Mouse (Mus musculus) liver, embryonic 12.5 days (tissue): ENCODE data around the gene Rab31. TPM values are rescaled to one million over a fixed set of nuclear protein-coding genes. Genes with fewer than 3 reads are reported as not detected.

ENCODE experiments used
- ATAC-seq: fragments of 200-750 bp; cut with Nextera tagmentation; 2 replicates; pipeline ENCODE4 v1.8.0; 2017; ENCODE audit warnings: moderate number of reproducible peaks, mild to moderate bottlenecking, moderate library complexity
- H3K27ac ChIP-seq: fragments of 300-500 bp; sonication (generic); 2 replicates; pipeline ENCODE4 v1.5.1; 2016; ENCODE audit warnings: mild to moderate bottlenecking
- H3K27me3 ChIP-seq: fragments of 300-500 bp; sonication (generic); replicated peaks from 2 replicates; pipeline ENCODE4 v1.6.1; 2016; ENCODE audit warnings: mild to moderate bottlenecking, moderate library complexity
- H3K36me3 ChIP-seq: fragments of 300-500 bp; sonication (generic); 2 replicates; pipeline ENCODE4 v1.6.1; 2016; ENCODE audit warnings: mild to moderate bottlenecking, moderate library complexity
- H3K4me1 ChIP-seq: fragments of 300-500 bp; sonication (generic); 2 replicates; pipeline ENCODE4 v1.6.1; 2016
- H3K4me2 ChIP-seq: fragments of 300-500 bp; sonication (generic); 2 replicates; pipeline ENCODE4 v1.6.1; 2016; ENCODE audit warnings: mild to moderate bottlenecking, moderate library complexity
- H3K4me3 ChIP-seq: fragments of 300-500 bp; sonication (generic); 2 replicates; pipeline ENCODE4 v1.5.1; 2016; ENCODE audit warnings: mild to moderate bottlenecking, moderate library complexity
- H3K9ac ChIP-seq: fragments of 300-500 bp; sonication (generic); 2 replicates; pipeline ENCODE4 v1.6.1; 2016; ENCODE audit warnings: mild to moderate bottlenecking, moderate library complexity
- H3K9me3 ChIP-seq: fragments of 300-500 bp; sonication (generic); replicated peaks from 2 replicates; pipeline ENCODE4 v1.6.1; 2016; ENCODE audit warnings: mild to moderate bottlenecking, moderate library complexity
- WGBS: fragments of 180-500 bp; shearing (Covaris S2); methylation state at CpG from one replicate; pipeline ENCODE4 v1.1.7; 2016; ENCODE audit not compliant: insufficient replicate concordance; 5-methylcytosine and 5-hydroxymethylcytosine counted together
- polyA plus RNA-seq: library from polyadenylated mRNA; unstranded; fragments of >200 nt; fragmentation: Nextera tagmentation; extraction: Ambion mirVana; gene quantifications from 2 replicates; pipeline ENCODE4 v1.2.1, GENCODE M21; 2016

The Rab31 gene
- polyA plus RNA-seq, 1 experiment from 2014 or later, result 7.7 TPM

- no peak overlapping the region for H3K4me3 ChIP-seq
- H3K27me3 ChIP-seq, result peaks cover 26% of the 10 kb centered on the region
- no peaks in the 10 kb centered on the region for H3K36me3 ChIP-seq
- 72% methylated on average over 4 of the region's 4 CpGs for WGBS
- H3K27ac ChIP-seq, result no peak overlapping the region
- H3K4me1 ChIP-seq, result peaks cover 19% of the 10 kb centered on the region
- no peak for ATAC-seq
- no peaks in the 10 kb centered on the region for H3K9me3 ChIP-seq
- no peak overlapping the region for H3K9ac ChIP-seq
- no peak overlapping the region for H3K4me2 ChIP-seq
Observed at GRCm38 (mm10) chr17:65777461-65777860, 4.9 kb upstream of the Rab31 start.

- Histone ChIP-seq H3K9me3 (no peaks in the 10 kb centered on the region), H3K27me3 (peaks cover 39% of the 10 kb centered on the region), H3K36me3 (no peaks in the 10 kb centered on the region), H3K4me2 (no peak overlapping the region), H3K27ac (no peak overlapping the region), H3K9ac (no peak overlapping the region), H3K4me1 (peaks cover 24% of the 10 kb centered on the region), H3K4me3 (no peak overlapping the region)
- 48% methylated on average over 1 of the region's 1 CpGs for WGBS
- no peak for ATAC-seq
Observed at GRCm38 (mm10) chr17:65776228-65776627, 3.7 kb upstream of the Rab31 start.

DNA sequence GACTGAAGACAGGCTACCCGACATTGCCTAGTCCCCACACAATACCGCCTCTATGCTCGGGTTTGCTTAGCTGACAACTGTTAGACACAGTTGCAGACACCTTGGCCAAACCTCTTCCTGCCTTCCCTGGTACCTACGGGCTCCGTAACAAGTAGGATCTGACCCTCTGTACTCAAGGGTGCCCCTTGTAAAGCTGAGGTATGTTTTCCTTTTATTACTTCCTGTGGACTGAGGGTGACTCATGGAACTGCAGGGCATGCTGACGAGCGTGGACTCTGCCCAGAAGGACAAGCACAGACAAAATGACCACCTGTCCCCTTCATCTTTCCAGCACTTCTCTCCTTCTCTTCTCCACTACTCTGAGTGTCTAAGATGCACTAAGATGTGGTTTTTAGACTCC lies 1.9 kb upstream of the Rab31 start:
- Histone ChIP-seq H3K9me3 (no peaks in the 10 kb centered on the region), H3K4me3 (no peak overlapping the region), H3K4me1 (peaks cover 35% of the 10 kb centered on the region), H3K27me3 (peaks cover 50% of the 10 kb centered on the region), H3K4me2 (no peak overlapping the region), H3K36me3 (no peaks in the 10 kb centered on the region), H3K9ac (no peak overlapping the region), H3K27ac (no peak overlapping the region)
- ATAC-seq, result no peak
- 55% methylated on average over 7 of the region's 7 CpGs for WGBS

GRCm38 (mm10) chr17:65773617-65774016 lies 1.1 kb upstream of the Rab31 start:
- Histone ChIP-seq H3K9ac (no peak overlapping the region), H3K36me3 (no peaks in the 10 kb centered on the region), H3K4me1 (peaks cover 37% of the 10 kb centered on the region), H3K4me3 (no peak overlapping the region), H3K9me3 (no peaks in the 10 kb centered on the region), H3K27ac (no peak overlapping the region), H3K27me3 (peaks cover 50% of the 10 kb centered on the region), H3K4me2 (no peak overlapping the region)
- 56% methylated on average over 4 of the region's 4 CpGs for WGBS
- ATAC-seq, result no peak

DNA sequence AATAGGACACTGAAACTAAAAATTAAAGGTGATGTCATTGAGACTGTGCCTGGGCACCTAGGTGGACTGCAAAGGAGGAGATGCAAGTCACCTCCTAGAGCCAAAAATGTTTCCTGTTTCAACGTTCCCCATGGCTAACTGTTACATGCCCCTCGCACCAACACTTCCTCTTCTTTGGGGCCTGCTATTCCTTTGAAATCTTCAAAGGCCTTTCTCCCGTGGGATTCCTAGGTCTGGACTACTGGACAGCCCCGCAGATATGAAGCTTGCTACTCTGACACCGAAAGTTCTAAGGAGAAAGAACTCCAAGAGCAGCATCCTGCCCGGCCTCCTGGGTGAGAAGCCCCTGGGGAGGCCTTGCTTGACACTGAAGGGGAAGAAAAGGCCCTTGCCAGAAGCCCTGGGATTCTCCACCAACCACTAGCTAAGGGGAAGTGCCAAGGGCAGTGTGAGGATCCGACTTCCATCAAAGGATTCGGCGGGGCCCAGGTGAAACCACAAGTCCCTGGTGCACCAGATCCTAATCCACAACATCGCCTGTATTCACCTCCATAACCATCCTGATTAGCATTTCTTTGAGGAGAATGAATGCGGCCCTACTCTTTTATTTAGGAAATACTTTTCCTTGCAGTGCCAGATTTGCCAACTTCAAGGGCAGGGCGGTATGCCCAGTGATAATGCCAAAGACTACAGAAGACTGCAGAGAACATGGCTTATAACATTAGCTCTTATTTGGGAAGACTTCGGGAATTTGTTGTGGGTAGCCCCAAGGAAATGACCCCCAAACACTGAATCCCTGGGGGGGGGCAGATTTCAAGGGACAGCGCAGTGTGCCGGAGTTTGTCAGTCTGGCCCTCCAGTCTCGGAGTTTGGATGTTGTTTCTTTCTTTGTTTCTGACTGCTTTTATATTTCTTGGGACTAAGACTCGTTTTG lies 1.3 kb downstream of the Rab31 start:
- peak overlapping the region; percentile 60 for H3K4me3 ChIP-seq
- no peaks in the 10 kb centered on the region for H3K36me3 ChIP-seq
- peak overlapping the region; percentile 83 for H3K4me2 ChIP-seq
- no peak overlapping the region for H3K27ac ChIP-seq
- WGBS, result 25% methylated on average over 17 of the region's 17 CpGs
- H3K9me3 ChIP-seq, result no peaks in the 10 kb centered on the region
- peaks cover 50% of the 10 kb centered on the region for H3K4me1 ChIP-seq
- H3K9ac ChIP-seq, result no peak overlapping the region
- peaks cover 50% of the 10 kb centered on the region for H3K27me3 ChIP-seq
- ATAC-seq, result no peak

DNA sequence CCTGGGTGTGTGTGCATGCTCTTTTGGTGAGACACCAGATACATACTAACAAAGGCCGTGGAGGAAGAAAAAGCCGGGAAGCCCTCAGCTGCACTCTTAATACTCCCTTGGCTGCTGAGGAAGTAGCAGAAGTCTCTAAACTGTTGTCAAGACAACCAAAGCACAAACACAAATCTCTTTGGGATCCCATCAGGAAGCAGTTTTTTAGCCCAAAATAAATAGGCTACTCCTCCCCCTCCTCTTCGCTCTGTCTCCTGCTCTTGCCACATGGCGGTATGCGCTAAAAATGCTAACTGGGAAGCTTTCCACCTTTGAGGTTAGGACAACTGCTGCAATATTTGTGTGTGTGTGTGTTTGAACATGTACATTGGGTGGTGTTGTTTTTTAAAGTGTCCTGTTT lies 4.1 kb downstream of the Rab31 start:
- peaks cover 34% of the 10 kb centered on the region for H3K27me3 ChIP-seq
- no peaks in the 10 kb centered on the region for H3K36me3 ChIP-seq
- H3K9ac ChIP-seq, result no peak overlapping the region
- ATAC-seq, result no peak
- H3K4me1 ChIP-seq, result peaks cover 46% of the 10 kb centered on the region
- H3K4me2 ChIP-seq, result no peak overlapping the region
- no peaks in the 10 kb centered on the region for H3K9me3 ChIP-seq
- no peak overlapping the region for H3K27ac ChIP-seq
- 79% methylated on average over 5 of the region's 5 CpGs for WGBS
- H3K4me3 ChIP-seq, result no peak overlapping the region

DNA sequence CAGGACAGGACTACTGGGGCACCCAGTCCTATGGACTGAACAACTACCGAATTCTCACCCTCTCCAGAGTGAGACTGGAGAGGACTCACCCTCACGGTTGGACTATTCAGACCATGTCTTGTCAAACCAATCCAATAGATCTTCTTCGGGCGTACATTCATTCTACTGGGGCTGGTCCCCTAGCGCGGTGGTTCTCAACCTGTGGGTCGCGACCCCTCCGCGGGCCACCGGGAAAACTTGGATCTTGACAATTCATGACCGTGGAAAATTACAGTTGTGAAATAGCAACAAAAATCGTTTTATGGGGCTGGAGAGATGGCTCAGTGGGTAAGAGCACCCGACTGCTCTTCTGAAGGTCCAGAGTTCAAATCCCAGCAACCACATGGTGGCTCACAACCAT lies 9.3 kb downstream of the Rab31 start:
- WGBS, result 84% methylated on average over 14 of the region's 14 CpGs

DNA sequence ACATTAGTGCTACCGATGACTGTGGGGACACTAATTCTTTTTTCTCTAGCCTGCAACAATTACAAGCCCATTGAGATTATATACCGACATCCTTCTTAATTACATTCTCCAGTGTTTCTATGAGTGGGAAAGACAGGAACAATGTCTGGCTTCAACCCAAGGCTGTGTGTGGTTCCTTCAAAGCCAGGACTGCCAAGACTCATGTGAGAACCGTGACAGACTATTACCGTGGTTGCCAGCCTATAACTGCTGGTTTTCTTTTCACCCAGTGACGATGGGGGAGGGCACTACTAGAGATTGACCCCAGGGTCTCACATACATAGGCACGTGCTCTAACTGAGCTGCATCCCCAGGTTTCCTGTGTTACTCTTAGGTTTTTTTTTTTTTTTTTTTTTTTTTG lies 15.4 kb downstream of the Rab31 start:
- Histone ChIP-seq H3K9ac (no peak overlapping the region), H3K27ac (no peak overlapping the region), H3K27me3 (no peaks in the 10 kb centered on the region), H3K9me3 (peaks cover 3% of the 10 kb centered on the region; the same call in 1 of the 2 replicates), H3K4me2 (no peak overlapping the region), H3K4me3 (no peak overlapping the region), H3K36me3 (peaks cover 4% of the 10 kb centered on the region; the same call in 1 of the 2 replicates), H3K4me1 (no peaks in the 10 kb centered on the region)
- ATAC-seq, result no peak
- WGBS, result 77% methylated on average over 6 of the region's 6 CpGs

More for the DNA sequence above, 9.3 kb downstream of the Rab31 start:
- Histone ChIP-seq H3K27me3 (no peaks in the 10 kb centered on the region), H3K4me3 (no peak overlapping the region), H3K27ac (no peak overlapping the region), H3K36me3 (peaks cover 1% of the 10 kb centered on the region; the same call in 1 of the 2 replicates), H3K9ac (no peak overlapping the region), H3K9me3 (no peaks in the 10 kb centered on the region), H3K4me1 (peaks cover 12% of the 10 kb centered on the region), H3K4me2 (no peak overlapping the region)
- ATAC-seq, result no peak

DNA sequence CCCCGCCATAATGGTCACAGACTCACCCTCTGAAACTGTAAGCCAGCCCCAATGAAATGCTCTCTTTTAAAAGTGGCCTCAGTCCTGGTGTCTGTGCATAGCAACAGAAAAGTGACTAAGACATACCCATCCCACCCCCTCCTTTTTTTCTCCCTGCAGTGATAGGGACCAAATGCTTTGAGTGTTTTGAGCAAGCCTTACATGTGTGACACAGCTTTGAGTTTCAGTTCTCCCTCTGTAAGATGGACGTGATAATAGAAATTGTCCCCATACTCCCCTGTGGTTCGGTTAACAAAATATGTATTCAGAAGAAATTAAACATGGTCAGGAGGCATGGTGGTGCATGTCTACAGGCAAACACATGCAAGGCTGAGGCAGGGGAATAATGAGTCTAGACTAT lies 16.7 kb downstream of the Rab31 start:
- no peak for ATAC-seq
- Histone ChIP-seq H3K27ac (no peak overlapping the region), H3K36me3 (peaks cover 4% of the 10 kb centered on the region; the same call in 1 of the 2 replicates), H3K27me3 (no peaks in the 10 kb centered on the region), H3K4me2 (no peak overlapping the region), H3K4me3 (no peak overlapping the region), H3K9me3 (peaks cover 3% of the 10 kb centered on the region; the same call in 1 of the 2 replicates), H3K4me1 (no peaks in the 10 kb centered on the region), H3K9ac (no peak overlapping the region)
- 82% methylated on average over 3 of the region's 3 CpGs for WGBS

DNA sequence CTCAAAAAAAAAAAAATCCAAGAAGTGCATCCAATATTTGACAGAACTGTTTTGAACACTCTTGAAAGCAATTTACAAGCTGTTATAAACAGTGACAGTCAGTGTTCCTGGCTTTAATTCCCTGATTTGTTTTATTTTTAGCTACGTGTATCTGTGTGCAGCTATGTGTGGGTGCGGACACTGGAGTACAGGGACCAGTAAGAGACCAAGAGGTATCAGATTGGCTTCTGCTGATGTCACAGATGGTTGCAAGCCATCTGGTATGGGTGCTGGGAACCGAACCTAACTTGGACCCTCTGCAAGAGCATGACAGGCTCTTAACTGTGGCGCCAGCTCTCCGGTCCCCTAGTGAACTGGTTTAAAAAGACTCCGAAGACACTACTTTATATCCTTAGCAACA lies 19.4 kb downstream of the Rab31 start:
- no peak for ATAC-seq
- no peak overlapping the region for H3K27ac ChIP-seq
- H3K4me2 ChIP-seq, result no peak overlapping the region
- H3K36me3 ChIP-seq, result peaks cover 2% of the 10 kb centered on the region; the same call in 1 of the 2 replicates
- H3K4me3 ChIP-seq, result no peak overlapping the region
- peaks cover 3% of the 10 kb centered on the region; the same call in 1 of the 2 replicates for H3K9me3 ChIP-seq
- no peaks in the 10 kb centered on the region for H3K27me3 ChIP-seq
- no peaks in the 10 kb centered on the region for H3K4me1 ChIP-seq
- H3K9ac ChIP-seq, result no peak overlapping the region
- 82% methylated on average over 6 of the region's 6 CpGs for WGBS

DNA sequence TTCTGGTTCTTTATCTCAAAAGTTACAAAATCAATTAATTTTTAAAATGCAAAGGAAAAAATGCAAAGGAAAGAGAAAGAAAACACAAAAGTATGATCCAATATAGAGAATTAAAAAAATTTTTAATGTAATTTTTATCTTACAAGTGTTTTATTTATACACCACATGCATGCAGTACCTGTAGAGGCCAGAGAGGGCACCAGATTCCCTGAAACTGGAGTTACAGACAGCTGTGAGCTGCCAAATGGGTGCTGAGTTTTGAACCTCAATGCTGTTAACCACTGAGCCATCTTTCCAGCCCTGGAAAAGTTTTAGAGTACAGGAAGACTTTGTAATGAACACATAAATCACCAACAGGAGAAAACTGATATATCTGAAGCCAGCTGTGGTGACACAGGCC lies 22.3 kb downstream of the Rab31 start:
- Histone ChIP-seq H3K4me2 (no peak overlapping the region), H3K9me3 (peaks cover under 1% of the 10 kb centered on the region; the same call in 1 of the 2 replicates), H3K27ac (no peak overlapping the region), H3K4me1 (no peaks in the 10 kb centered on the region), H3K36me3 (no peaks in the 10 kb centered on the region), H3K27me3 (no peaks in the 10 kb centered on the region), H3K4me3 (no peak overlapping the region), H3K9ac (no peak overlapping the region)
- ATAC-seq, result no peak

- no peak for ATAC-seq
- H3K9ac ChIP-seq, result no peak overlapping the region
- WGBS, result 72% methylated on average over 7 of the region's 7 CpGs
- no peak overlapping the region for H3K4me3 ChIP-seq
- H3K4me1 ChIP-seq, result no peaks in the 10 kb centered on the region
- H3K36me3 ChIP-seq, result no peaks in the 10 kb centered on the region
- no peak overlapping the region for H3K27ac ChIP-seq
- no peaks in the 10 kb centered on the region for H3K27me3 ChIP-seq
- no peaks in the 10 kb centered on the region for H3K9me3 ChIP-seq
- no peak overlapping the region for H3K4me2 ChIP-seq
Observed at GRCm38 (mm10) chr17:65749803-65750202, 22.7 kb downstream of the Rab31 start.
